Mouse (Mus musculus): ENCODE data around the gene Zfp592.

DNA sequence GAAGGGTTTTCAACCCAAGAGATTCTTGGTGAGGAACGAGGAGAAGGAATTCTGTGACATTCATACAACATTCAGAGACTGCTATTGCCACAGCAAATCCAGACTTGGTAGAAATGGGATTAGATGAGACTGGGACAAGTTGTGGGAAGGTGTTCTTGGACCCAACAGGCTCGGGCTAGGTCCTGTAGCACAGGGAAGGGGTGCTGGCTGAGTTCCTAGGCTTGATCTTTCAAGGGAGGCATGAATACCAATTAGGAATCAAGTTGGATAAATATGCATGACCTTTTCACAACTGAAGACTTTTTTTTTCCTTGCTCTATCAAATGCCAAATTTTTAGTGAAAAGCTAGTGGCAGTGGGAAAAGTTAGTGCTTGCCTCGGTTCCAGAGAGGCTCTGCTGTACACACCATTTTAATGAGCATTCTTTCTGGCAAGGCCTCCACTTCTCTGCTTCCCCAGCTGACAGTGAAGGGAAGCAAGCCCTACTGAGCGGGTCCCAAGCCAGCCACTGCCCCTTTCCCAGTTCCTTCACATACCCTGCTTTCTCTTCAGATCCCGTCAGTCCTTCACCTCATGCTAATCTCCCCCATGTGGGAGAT lies 49.6 kb downstream of the Zfp592 start:
- TF ChIP-seq ZC3H11A (IDR thresholded peaks at IDR 0.05; ENCODE audit: borderline replicate concordance, low read depth, low read length): no peak
- TF ChIP-seq HCFC1 (IDR thresholded peaks at IDR 0.05; ENCODE audit: borderline replicate concordance, insufficient read depth, low read length): no peak
- TF ChIP-seq CHD2 (IDR thresholded peaks at IDR 0.05; ENCODE audit: low read depth, low read length): no peak
- no peak for TF ChIP-seq MAFK (IDR thresholded peaks at IDR 0.05; ENCODE audit: insufficient read depth, low read depth, low read length)
- TF ChIP-seq ZNF384 (IDR thresholded peaks at IDR 0.05; ENCODE audit: low read depth, low read length): no peak

Data from ES-E14 (cell line).